15 mouse cellular contexts compared by ENCODE assay signal in the genomic region with DNA sequence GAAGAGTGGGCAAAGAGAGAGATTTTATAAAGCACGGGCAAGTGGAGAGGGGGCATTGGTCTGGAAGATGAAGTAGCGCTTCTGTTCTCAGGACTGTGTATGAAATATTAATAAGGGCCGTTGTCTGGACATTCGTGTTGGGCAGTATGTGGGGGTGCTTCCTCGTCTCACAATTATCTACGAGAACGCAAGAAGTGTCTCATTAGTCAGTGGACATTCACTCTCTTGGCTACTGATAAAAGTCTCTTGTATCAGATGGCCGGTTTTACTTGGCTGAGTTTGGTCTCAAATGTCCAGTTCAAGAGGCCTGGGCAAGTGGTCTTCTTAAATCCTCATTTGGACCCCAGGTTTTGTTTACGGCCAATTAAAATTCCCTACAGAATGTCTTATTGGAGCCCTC.
"Had no signal": no experiment of that assay in that cellular context is flagged by ENCODE, and none has a peak within 500 bp of the region (broad histone marks: within the 10 kb centered on the region; RNA-seq: fewer than 3 reads in every experiment).

No protein-coding gene starts in this region.

- H3K9ac ChIP-seq: neural tube, embryonic 12.5 days; neural tube, embryonic 13.5 days; neural tube, embryonic 15.5 days; stomach, embryonic 15.5 days had no signal

- H3K4me3 ChIP-seq: neural tube, embryonic 12.5 days; neural tube, embryonic 13.5 days; neural tube, embryonic 15.5 days; stomach, embryonic 15.5 days had no signal

- H3K27me3 ChIP-seq: neural tube, embryonic 12.5 days; neural tube, embryonic 13.5 days; neural tube, embryonic 15.5 days; stomach, embryonic 15.5 days had no signal

- DNase-seq: right cerebral cortex, adult 18-20 months; right cerebral cortex, postnatal 14 days; right cerebral cortex, postnatal 25 days; right cerebral cortex, postnatal 4 days; spleen, adult 18-20 months; thymus, adult 18-20 months; thymus, adult 2 months; thymus, postnatal 14 days; thymus, postnatal 36 days; thymus, postnatal 4 days had no signal

- H3K9me3 ChIP-seq: neural tube, embryonic 13.5 days; neural tube, embryonic 15.5 days; stomach, embryonic 15.5 days had no signal

- H3K27ac ChIP-seq: neural tube, embryonic 12.5 days; neural tube, embryonic 13.5 days; neural tube, embryonic 15.5 days; stomach, embryonic 15.5 days; stomach, postnatal 0 days had no signal

- H3K4me1 ChIP-seq: neural tube, embryonic 12.5 days; neural tube, embryonic 13.5 days; neural tube, embryonic 15.5 days; stomach, embryonic 15.5 days had no signal

- H3K4me2 ChIP-seq: neural tube, embryonic 12.5 days; neural tube, embryonic 13.5 days; neural tube, embryonic 15.5 days; stomach, embryonic 15.5 days had no signal

- H3K36me3 ChIP-seq: neural tube, embryonic 12.5 days; neural tube, embryonic 13.5 days; neural tube, embryonic 15.5 days; stomach, embryonic 15.5 days had no signal
